Mouse (Mus musculus) lung, embryonic 15.5 days (tissue): ENCODE results near the gene Rdh16f2. TPM values are rescaled to one million over a fixed set of nuclear protein-coding genes. Genes with fewer than 3 reads are reported as not detected.
"Not testable (repeated sequence)": the region's sequence is repeated elsewhere in the genome, so short reads cannot be mapped to it uniquely, and the experiment has no call there.

Source experiments
- ATAC-seq: fragments of 200-750 bp; cut with Nextera tagmentation; 2 replicates; pipeline ENCODE4 v1.8.0; 2017; ENCODE audit warnings: moderate number of reproducible peaks, borderline replicate concordance; ENCODE audit not compliant: low FRiP score, low TSS enrichment; ENCODE audit errors: extremely low read depth
- H3K27ac ChIP-seq: fragments of 300-500 bp; sonication (generic); 2 replicates; pipeline ENCODE4 v1.5.1; 2015; ENCODE audit warnings: moderate library complexity, mild to moderate bottlenecking, inconsistent platforms
- H3K27me3 ChIP-seq: fragments of 300-500 bp; sonication (generic); 2 replicates; pipeline ENCODE4 v1.6.1; 2015; ENCODE audit warnings: inconsistent platforms
- H3K36me3 ChIP-seq: fragments of 300-500 bp; sonication (generic); 2 replicates; pipeline ENCODE4 v1.6.1; 2015; ENCODE audit warnings: inconsistent platforms
- H3K4me1 ChIP-seq: fragments of 300-500 bp; sonication (generic); 2 replicates; pipeline ENCODE4 v1.6.1; 2015; ENCODE audit warnings: inconsistent platforms
- H3K4me2 ChIP-seq: fragments of 300-500 bp; sonication (generic); 2 replicates; pipeline ENCODE4 v1.6.1; 2015; ENCODE audit warnings: inconsistent platforms, mild to moderate bottlenecking, moderate library complexity
- H3K4me3 ChIP-seq: fragments of 300-500 bp; sonication (generic); 2 replicates; pipeline ENCODE4 v1.5.1; 2015; ENCODE audit warnings: mild to moderate bottlenecking, inconsistent platforms
- H3K9ac ChIP-seq: fragments of 300-500 bp; sonication (generic); 2 replicates; pipeline ENCODE4 v1.6.1; 2015; ENCODE audit warnings: inconsistent platforms
- H3K9me3 ChIP-seq: fragments of 300-500 bp; sonication (generic); 2 replicates; pipeline ENCODE4 v1.6.1; 2016; ENCODE audit warnings: inconsistent platforms
- WGBS: fragments of 180-500 bp; shearing (Covaris S2); methylation state at CpG from one replicate; pipeline ENCODE4 v1.1.7; 2015; 5-methylcytosine and 5-hydroxymethylcytosine counted together
- polyA plus RNA-seq: library from polyadenylated mRNA; unstranded; fragments of >200 nt; fragmentation: Nextera tagmentation; extraction: Ambion mirVana; gene quantifications from 2 replicates; pipeline ENCODE4 v1.2.1, GENCODE M21; 2015

Gene Rdh16f2
- polyA plus RNA-seq, 1 experiment from 2014 or later = not detected

DNA sequence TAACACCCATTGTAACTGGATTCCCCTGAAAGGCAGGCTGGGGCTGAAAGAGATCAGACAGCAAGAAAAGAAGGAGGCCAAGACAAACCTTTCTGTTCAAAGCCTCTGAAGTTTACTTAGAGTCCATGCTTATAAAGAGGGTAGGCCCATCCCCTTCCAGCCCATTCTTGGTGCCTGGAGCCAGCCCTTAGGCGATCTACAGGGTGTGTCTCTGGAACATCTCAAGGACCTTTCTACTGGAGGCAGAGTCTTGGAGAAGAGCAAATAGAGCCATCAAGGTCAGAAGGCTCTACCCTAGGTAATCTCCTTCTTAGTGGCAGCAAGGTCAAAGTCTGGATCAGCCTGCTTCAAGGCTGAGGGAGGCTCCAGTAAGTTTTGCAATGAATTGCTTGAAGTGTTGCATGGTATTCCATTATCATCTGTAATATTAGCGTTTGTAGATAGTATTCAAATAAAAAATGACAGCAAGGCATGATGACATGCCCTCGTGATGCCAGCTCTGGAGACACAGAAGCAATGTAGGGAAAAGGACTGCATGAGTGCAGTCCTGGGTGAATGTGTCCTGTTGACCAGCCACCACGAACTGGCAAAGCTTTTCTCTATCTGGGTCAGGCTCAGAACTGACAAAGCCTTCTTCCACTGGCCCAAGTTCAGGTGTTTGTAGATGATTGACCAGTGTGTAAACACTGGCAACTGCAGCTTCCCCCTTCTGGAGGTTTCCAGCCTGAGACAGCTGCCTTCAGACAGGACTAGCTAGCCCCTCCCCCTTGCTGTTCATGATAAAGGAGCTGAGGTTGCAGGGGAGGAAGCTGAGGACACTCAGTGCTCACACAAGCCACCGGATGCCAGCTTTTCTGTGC lies 27.1 kb downstream of the Rdh16f2 start:
- not testable (repeated sequence) for H3K4me2 ChIP-seq, H3K9ac ChIP-seq, H3K4me3 ChIP-seq, H3K27me3 ChIP-seq, H3K9me3 ChIP-seq, H3K4me1 ChIP-seq, H3K36me3 ChIP-seq, H3K27ac ChIP-seq
- peak; percentile 67; the same call in 1 of the 2 replicates for ATAC-seq
- 32% methylated on average over 5 of the region's 5 CpGs for WGBS

DNA sequence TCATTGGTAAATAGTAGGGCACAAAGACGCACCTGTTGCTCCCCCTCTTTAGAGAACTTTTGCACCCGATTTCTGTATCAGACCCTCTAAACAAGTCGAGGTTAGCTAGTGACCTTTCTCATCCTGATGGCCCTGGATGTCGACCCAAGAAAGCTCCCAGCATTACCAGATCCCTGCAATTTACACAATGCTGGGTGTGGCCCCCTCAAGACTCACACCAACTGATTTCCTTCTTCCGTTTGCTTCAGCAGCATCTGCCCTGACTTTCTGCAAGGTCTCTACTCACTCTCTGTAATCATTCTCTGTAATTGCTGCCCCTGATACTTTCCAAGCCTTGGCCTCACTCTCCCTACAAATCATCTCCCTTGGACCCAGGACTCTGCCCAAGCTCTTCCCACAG lies 30.4 kb downstream of the Rdh16f2 start:
- Histone ChIP-seq H3K4me1 (0 out of 2 replicates have a peak, but pooled peaks cover 8% of the 10 kb centered on the region), H3K27me3 (no peaks in the 10 kb centered on the region), H3K36me3 (no peaks in the 10 kb centered on the region), H3K4me2 (no peak overlapping the region), H3K27ac (no peak overlapping the region), H3K9ac (no peak overlapping the region), H3K9me3 (no peaks in the 10 kb centered on the region), H3K4me3 (no peak overlapping the region)
- ATAC-seq = no peak
- 52% methylated on average over 5 of the region's 5 CpGs for WGBS

DNA sequence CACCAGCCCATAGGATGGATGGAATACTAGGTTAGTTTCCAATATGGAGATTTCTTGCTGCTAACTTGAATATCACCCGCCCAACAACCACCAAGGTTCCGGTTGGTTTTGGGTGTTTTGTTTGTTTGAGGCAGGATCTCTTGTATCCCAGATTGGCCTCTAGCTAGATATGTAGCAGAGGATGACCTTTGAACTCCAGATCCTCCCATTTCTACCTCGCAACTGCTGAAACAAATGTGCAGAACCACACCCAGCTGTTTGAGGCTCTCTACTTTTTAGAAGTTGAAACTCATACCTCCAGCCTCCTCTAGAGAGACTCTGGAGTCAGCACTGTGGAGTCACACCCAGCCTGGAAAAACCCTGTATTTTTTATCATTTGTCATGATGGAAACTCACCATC lies 31.2 kb downstream of the Rdh16f2 start:
- ATAC-seq = no peak
- 75% methylated on average over 3 of the region's 3 CpGs for WGBS
- no peak overlapping the region for H3K9ac ChIP-seq
- no peaks in the 10 kb centered on the region for H3K9me3 ChIP-seq
- H3K27ac ChIP-seq = no peak overlapping the region
- H3K27me3 ChIP-seq = no peaks in the 10 kb centered on the region
- no peaks in the 10 kb centered on the region for H3K36me3 ChIP-seq
- H3K4me1 ChIP-seq = 0 out of 2 replicates have a peak, but pooled peaks cover 8% of the 10 kb centered on the region
- H3K4me3 ChIP-seq = no peak overlapping the region
- no peak overlapping the region for H3K4me2 ChIP-seq

DNA sequence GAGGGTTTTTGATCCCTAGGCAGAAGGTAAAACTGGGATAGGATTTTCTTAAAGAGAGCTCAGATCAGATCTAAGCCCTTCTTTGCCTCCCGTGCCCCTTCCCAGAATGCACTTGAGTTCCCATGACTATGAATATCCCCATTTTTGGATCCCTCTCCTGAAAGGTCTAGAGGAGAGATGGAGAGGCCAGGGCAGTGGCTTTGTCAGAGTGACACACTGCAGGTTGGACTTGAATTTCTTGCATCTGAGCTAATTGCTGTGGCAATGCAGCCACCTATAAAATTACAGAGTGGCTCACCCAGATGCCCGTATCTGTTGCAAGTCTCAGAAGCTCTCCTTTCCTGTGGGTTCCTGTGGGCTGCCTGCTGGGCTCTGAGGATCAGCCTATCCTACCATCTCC lies 31.9 kb downstream of the Rdh16f2 start, which contains the start of gene Sdr9c7:
Gene Sdr9c7 (plus strand): TSS at position 301 of the 400 bp plus-strand sequence.
- H3K4me1 ChIP-seq = 0 out of 2 replicates have a peak, but pooled peaks cover 8% of the 10 kb centered on the region
- H3K36me3 ChIP-seq = no peaks in the 10 kb centered on the region
- ATAC-seq = no peak
- 79% methylated on average over 2 of the region's 2 CpGs for WGBS
- H3K4me3 ChIP-seq = no peak within 1 kb of the TSS
- H3K27ac ChIP-seq = no peak within 1 kb of the TSS
- H3K9me3 ChIP-seq = no peaks in the 10 kb centered on the region
- no peak within 1 kb of the TSS for H3K9ac ChIP-seq
- H3K27me3 ChIP-seq = no peaks in the 10 kb centered on the region
- H3K4me2 ChIP-seq = no peak within 1 kb of the TSS

DNA sequence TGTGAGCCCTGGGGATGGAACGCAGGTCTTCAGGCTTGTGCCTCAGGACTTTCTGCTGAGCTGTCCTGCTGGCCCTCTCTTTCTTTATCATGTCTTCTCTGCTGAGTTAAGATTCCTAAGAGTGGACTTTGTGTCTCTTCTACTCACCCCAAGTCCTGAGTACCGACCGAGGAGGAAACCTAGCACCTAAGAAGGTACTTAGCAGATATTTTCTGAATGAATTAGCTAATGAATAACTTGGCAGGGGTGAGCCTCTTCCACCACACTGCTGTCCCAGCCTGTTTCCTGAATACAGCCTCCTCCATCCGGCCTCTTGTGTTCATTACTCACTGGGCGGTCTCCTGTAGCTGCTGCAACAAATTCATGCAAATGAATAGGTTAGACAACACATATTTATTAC lies 33.5 kb downstream of the Rdh16f2 start:
- H3K27me3 ChIP-seq = no peaks in the 10 kb centered on the region
- H3K27ac ChIP-seq = no peak overlapping the region
- H3K9me3 ChIP-seq = no peaks in the 10 kb centered on the region
- no peak overlapping the region for H3K9ac ChIP-seq
- 42% methylated on average over 5 of the region's 5 CpGs for WGBS
- ATAC-seq = no peak
- H3K4me1 ChIP-seq = 0 out of 2 replicates have a peak, but pooled peaks cover under 1% of the 10 kb centered on the region
- H3K36me3 ChIP-seq = no peaks in the 10 kb centered on the region
- H3K4me2 ChIP-seq = no peak overlapping the region
- H3K4me3 ChIP-seq = no peak overlapping the region

DNA sequence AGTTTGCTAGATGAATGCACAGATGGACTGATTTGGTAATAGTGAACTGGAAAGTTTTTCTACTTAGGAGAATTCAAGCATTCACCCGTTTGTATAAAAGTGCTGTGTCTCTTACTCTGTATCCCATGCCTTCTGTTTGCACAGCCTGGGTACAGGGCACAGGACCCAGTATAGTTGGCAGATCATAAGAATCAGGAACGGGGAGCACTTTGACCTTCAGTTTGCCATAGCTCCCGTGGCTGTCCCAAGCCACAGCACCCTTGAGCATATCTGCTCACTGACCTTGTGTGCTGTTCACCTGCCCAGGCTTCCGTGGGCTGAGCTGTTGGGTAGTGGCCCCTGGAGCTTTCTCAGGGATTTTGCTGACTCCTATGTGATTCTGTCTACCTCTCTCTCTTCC lies 35.5 kb downstream of the Rdh16f2 start:
- Histone ChIP-seq H3K9ac (no peak overlapping the region), H3K4me1 (peaks cover 6% of the 10 kb centered on the region; the same call in 1 of the 2 replicates), H3K27me3 (no peaks in the 10 kb centered on the region), H3K4me2 (no peak overlapping the region), H3K9me3 (no peaks in the 10 kb centered on the region), H3K36me3 (no peaks in the 10 kb centered on the region), H3K4me3 (no peak overlapping the region), H3K27ac (no peak overlapping the region)
- 68% methylated on average over 4 of the region's 4 CpGs for WGBS
- ATAC-seq = 0 out of 2 replicates have a peak, but pooled peaks have one; percentile 5

DNA sequence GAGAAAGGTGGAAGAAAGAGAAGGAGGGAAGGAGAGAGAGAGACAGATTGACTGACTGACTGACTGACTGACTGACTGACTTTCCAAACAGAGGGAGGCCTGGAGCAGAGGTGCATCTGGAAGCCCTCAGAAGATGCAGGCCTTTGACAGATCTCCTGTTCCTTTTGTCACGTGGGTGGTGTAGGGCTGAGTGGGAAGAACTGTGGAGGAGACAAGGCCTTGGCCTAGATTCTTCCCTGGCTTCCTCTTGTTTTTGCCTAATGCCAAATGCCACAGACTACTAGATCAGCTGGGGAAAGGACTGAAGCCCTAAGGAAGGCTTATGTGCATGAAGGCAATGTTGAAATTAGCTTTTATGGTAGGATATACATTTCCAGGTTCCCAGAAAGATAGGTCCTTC lies 36.8 kb downstream of the Rdh16f2 start:
- H3K9me3 ChIP-seq = no peaks in the 10 kb centered on the region
- no peaks in the 10 kb centered on the region for H3K36me3 ChIP-seq
- H3K4me2 ChIP-seq = no peak overlapping the region
- no peak overlapping the region for H3K4me3 ChIP-seq
- no peaks in the 10 kb centered on the region for H3K27me3 ChIP-seq
- H3K27ac ChIP-seq = no peak overlapping the region
- no peak overlapping the region for H3K9ac ChIP-seq
- WGBS = 43% methylated on average over 1 of the region's 1 CpGs
- ATAC-seq = no peak
- peaks cover 6% of the 10 kb centered on the region; the same call in 1 of the 2 replicates for H3K4me1 ChIP-seq

DNA sequence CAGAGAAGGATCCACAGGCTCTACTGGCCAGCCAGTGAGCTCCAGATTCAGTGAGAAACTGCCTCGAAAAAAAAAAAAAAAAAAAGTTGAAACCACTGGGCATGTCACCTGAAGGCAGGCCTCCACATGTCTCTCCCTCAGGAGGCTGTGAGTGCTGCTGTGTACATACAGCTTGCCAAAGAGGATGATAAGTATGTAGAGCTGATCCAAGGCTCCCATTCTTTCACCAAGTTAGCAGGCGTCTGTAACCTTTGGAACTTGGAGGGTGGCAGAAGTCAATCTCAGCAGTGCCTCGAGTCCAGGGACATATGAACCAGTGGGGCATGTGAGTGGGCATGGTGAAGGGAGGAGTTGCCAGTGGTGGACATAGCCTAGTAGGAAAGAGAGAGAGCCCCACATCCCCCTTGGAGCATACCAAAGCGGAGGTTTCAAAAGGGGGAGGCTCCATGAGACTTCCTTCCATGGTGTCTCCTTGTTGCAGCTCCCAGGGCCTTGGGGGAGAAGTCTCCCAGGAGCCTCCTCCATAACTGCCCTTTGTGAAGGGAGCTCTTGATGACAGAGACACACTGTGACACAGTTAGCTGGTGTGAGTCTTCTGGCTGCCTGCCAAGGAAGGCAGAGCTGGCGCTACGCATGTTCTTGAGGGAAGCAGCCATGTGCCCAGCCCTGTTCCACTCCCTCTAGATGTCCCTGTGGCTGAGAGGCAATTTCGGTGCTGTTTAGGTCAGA lies 38.6 kb downstream of the Rdh16f2 start:
- peak; percentile 68; the same call in 1 of the 2 replicates for ATAC-seq
- Histone ChIP-seq H3K9ac (no peak overlapping the region), H3K4me3 (no peak overlapping the region), H3K4me2 (no peak overlapping the region; the same call in 1 of the 2 replicates), H3K4me1 (peaks cover 6% of the 10 kb centered on the region; the same call in 1 of the 2 replicates), H3K27ac (no peak overlapping the region), H3K27me3 (no peaks in the 10 kb centered on the region), H3K36me3 (no peaks in the 10 kb centered on the region), H3K9me3 (no peaks in the 10 kb centered on the region)
- WGBS = 47% methylated on average over 7 of the region's 7 CpGs

DNA sequence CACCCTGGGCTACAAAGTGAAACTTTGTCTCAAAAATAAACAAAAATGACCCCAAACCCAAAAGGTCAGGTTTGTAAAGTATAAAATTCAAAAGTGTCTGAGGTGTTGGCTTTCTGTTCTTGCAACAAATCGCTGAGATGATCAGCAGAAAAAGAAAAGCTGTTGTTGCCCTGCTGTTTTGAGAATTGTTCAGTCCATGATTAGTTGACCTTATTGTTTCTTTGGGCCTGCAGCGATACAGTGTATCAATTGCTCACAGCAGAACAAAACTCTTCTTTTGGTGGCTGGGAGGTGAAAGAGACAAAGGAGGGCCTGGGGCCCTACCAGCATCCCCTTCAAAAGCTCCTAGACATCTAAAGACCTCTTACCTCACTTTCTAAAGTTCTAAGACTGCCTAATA lies 39.9 kb downstream of the Rdh16f2 start:
- Histone ChIP-seq H3K4me1 (peaks cover 6% of the 10 kb centered on the region; the same call in 1 of the 2 replicates), H3K9me3 (no peaks in the 10 kb centered on the region), H3K36me3 (no peaks in the 10 kb centered on the region), H3K4me3 (no peak overlapping the region), H3K4me2 (no peak overlapping the region), H3K27me3 (no peaks in the 10 kb centered on the region), H3K27ac (no peak overlapping the region), H3K9ac (no peak overlapping the region)
- ATAC-seq = no peak
- WGBS = 68% methylated on average over 2 of the region's 2 CpGs

DNA sequence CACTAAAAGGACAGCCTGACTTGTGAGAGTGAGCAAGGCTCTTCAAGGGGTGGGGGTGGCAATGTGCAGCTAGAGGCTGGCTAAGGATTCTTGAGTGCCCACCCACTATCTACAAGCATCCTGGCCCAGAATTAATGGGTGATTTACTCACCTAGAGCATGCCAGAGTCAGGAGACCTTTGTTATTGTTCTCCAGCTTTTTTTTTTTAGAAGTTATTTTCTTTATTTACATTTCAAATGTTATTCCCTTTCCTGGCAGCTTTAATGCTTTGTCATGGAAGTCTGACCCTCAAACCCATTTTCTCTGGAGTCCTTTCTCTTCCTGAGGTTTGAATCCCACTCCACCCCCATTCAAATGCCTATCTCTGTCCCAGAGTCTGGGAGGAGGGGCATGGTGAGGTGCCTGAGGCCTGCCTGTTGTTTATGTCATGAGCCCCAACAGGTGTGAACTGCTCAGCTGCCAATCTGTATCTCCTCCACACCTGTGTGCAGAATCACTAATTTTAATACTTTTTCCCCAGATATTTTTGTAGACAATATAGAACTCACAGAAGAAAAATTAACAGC lies 41.2 kb downstream of the Rdh16f2 start:
- Histone ChIP-seq H3K4me3 (no peak overlapping the region), H3K27ac (no peak overlapping the region), H3K9me3 (no peaks in the 10 kb centered on the region), H3K9ac (no peak overlapping the region), H3K4me2 (no peak overlapping the region), H3K4me1 (peaks cover 6% of the 10 kb centered on the region; the same call in 1 of the 2 replicates), H3K36me3 (no peaks in the 10 kb centered on the region), H3K27me3 (no peaks in the 10 kb centered on the region)
- ATAC-seq = no peak

DNA sequence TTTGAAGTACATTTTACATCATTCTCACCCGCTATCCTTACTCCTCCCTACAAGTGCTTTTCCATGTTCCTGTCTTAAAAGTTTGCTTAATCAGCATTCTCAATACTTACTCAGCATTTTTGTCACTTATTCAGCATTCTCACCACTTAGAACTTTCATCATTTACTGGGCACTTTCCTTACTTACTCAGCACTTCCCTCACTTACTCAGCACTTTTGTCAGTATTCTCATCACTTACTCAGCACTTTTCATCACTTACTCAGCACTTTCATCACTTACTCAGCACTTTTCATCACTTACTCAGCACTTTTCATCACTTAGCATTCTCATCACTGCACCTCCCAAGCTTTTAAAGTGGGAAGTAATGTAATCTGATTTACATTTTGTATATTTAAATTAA lies 49.3 kb downstream of the Rdh16f2 start:
- no peaks in the 10 kb centered on the region for H3K9me3 ChIP-seq
- no peak overlapping the region for H3K4me2 ChIP-seq
- H3K9ac ChIP-seq = no peak overlapping the region
- no peaks in the 10 kb centered on the region for H3K36me3 ChIP-seq
- H3K4me3 ChIP-seq = no peak overlapping the region
- no peaks in the 10 kb centered on the region for H3K4me1 ChIP-seq
- no peak overlapping the region for H3K27ac ChIP-seq
- ATAC-seq = no peak
- H3K27me3 ChIP-seq = no peaks in the 10 kb centered on the region
- WGBS = 81% methylated on average over 1 of the region's 1 CpGs

DNA sequence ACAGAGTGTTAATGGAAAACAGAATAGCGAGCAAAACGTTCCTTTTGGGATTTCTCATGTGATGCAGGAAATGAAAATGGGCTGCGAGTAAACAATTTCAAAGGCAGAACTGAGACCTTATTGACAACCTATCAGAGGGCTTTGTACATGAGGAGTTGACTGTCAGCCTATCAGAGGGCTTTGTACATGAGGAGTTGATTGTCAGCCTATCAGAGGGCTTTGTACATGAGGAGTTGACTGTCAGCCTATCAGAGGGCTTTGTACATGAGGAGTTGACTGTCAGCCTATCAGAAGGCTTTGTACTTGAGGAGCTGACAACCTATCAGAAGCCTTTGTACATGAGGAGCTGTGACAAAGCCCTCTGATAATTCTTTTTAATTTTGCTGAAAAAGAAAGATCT lies 50.9 kb downstream of the Rdh16f2 start:
- H3K9ac ChIP-seq, H3K4me3 ChIP-seq, ATAC-seq, H3K27me3 ChIP-seq, H3K27ac ChIP-seq, H3K4me2 ChIP-seq, H3K4me1 ChIP-seq, H3K9me3 ChIP-seq, H3K36me3 ChIP-seq: not testable (repeated sequence)
- WGBS = 80% methylated on average over 3 of the region's 3 CpGs
